Mouse (Mus musculus): ENCODE measurements around the gene Gemin7.

DNA sequence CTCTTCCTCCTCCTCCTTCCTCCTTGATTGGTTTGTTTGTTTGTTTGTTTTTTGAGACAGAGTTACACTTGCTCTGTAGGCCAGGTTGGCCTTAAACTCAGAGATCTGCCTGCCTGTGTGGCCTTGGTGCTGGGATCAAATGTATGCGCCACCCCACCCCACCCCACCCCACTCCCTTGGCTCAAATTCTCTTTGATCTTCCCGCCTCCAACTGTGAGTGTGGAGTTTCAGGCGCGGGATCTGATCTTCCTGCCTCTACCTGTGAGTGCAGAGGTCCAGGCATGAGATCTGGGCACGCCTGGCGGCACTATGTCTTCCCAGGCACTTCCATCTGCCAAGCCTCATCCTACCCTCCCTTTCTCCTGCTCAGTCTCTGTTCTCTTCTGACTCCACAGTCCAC lies 44.8 kb upstream of the Gemin7 start:
- TF ChIP-seq CTCF (IDR thresholded peaks at IDR 0.05; ENCODE audit: control insufficient read depth, insufficient read depth, low read length) (no peak), POLR2A (IDR thresholded peaks at IDR 0.05; ENCODE audit: borderline replicate concordance, control insufficient read depth, low read depth, low read length) (no peak)
